Mouse (Mus musculus): ENCODE results near the gene Dennd4c.

DNA sequence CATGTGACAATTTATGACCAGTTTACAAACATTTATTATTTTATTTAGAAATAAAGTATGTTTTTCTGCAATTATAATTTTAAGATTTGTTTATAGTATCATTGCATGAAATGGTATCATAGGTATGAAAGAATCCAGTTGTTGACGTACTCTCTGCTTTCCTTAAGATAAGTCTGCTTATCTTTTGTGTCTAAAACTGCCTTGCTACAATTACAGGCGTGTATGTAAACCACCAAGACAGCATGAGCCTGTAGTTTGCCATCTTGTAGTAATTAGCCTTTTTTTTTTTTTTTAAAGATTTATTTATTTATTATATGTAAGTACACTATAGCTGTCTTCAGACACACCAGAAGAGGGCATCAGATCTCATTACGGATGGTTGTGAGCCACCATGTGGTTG, 66.5 kb downstream of the Dennd4c start:
- TF ChIP-seq CTCF (IDR thresholded peaks at IDR 0.05), result no peak
- TF ChIP-seq EP300 (IDR thresholded peaks at IDR 0.05), result no peak
